Mouse (Mus musculus) urinary bladder, adult 18-20 months (tissue): Measurements from ENCODE around the gene Tril.

Experiments
- DNase-seq, 2 experiments: peaks; one replicate each; pipeline ENCODE4 v3.0.0; 2022; ENCODE audit warnings: low spot score in 2 of 2, mixed read lengths in 2 of 2

The Tril gene

GRCm38 (mm10) chr6:53820486-53820985 lies at the start of gene Tril:
Gene Tril, minus strand, starts transcription at chr6:53820830.
- DNase-seq = peak; percentile 72 to 76

DNA sequence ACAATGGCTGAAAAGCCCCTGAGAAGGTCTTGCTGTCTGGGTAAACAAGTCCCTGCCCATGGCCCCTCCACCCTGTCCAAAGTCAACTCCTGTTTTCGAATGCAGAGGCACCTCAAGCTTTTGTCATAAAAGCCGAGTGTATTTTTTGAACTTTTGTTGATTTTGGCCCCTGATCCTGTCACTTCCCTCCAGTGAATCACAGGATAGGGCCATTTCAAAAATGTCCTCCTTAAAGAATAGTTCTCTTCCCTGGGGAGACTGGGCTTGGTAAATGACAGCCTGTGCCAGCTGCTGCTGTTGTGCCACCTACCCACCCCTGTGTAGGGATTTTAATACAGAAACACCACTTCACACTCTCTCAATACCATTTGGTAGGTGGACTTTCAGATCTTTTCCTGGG lies 42.4 kb upstream of the Tril start:
- DNase-seq = no peak

GRCm38 (mm10) chr6:53859106-53859505 lies 38.5 kb upstream of the Tril start:
- DNase-seq = no peak

GRCm38 (mm10) chr6:53857822-53858221 lies 37.2 kb upstream of the Tril start:
- no peak for DNase-seq

- no peak for DNase-seq
Observed at GRCm38 (mm10) chr6:53856775-53857174, 36.1 kb upstream of the Tril start.

- no peak for DNase-seq
Observed at GRCm38 (mm10) chr6:53854971-53855856, 34.6 kb upstream of the Tril start.

DNA sequence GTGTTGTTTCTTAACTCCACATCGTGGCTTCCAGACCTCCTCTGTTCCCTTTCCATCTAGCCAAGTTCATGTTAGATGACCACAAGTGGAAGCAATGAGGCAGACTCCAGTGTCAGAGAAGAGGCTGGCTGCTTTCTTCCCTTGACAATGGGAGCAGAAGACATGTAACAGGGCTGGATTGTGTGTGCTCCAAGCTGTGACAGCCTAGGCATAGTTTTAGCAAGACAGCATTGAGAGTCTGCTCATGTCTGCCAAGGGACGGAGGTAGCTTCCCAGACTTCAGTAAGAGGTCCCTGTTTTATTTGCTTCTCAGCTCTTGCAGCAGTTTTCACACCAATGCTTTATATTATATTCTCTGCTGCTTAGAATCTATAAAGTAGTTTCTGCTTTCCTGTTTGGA lies 33.6 kb upstream of the Tril start:
- no peak for DNase-seq

- DNase-seq = no peak
Observed at GRCm38 (mm10) chr6:53853546-53853945, 32.9 kb upstream of the Tril start.

DNA sequence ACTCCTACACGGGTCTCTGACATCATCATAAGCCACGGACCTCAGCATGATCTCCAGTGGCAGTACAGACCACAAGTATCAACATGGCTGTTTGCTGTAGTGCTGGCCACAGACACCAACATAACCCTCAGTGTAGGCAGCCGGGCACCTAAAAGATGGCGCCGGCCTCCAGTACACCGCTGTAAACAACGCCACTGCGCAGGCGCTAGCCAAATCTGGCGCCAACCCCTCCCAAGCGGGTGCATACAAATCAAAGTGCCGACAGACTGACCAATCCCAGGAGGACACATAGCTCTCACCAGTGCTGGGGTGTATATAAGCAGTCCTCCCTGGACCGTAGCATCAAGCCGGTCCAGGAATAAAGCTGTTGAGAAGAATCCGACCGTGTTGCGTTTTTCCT lies 24.0 kb upstream of the Tril start:
- no peak for DNase-seq

GRCm38 (mm10) chr6:53825213-53825612 lies 4.6 kb upstream of the Tril start:
- DNase-seq = no peak

DNA sequence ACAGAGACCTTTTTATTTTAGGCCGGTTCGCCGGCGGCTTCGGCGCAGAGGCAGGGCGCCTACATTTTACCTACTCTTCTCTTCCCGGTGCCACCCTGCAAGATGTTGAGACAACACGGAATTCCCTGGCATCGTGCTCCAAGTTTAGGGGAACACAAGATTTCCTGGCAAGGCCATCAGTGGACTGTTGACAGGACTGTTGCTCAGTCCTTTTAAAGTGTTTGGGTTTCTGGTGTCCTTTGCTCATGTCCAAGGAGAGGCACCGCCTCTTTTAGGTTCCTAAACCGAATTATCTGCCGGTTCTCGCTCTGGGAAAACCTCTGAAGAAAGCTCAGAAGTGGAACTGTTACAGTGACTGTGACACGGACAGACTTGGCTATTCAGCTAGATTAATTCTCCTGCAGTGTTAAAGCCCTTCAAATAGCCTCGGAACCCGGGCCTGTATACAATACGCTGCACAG lies 441 bp upstream of the Tril start:
- peak in 1 of 2 experiments; percentile 20 for DNase-seq

GRCm38 (mm10) chr6:53819761-53820485 lies 707 bp downstream of the Tril start:
- DNase-seq = peak; percentile 34 to 55

DNA sequence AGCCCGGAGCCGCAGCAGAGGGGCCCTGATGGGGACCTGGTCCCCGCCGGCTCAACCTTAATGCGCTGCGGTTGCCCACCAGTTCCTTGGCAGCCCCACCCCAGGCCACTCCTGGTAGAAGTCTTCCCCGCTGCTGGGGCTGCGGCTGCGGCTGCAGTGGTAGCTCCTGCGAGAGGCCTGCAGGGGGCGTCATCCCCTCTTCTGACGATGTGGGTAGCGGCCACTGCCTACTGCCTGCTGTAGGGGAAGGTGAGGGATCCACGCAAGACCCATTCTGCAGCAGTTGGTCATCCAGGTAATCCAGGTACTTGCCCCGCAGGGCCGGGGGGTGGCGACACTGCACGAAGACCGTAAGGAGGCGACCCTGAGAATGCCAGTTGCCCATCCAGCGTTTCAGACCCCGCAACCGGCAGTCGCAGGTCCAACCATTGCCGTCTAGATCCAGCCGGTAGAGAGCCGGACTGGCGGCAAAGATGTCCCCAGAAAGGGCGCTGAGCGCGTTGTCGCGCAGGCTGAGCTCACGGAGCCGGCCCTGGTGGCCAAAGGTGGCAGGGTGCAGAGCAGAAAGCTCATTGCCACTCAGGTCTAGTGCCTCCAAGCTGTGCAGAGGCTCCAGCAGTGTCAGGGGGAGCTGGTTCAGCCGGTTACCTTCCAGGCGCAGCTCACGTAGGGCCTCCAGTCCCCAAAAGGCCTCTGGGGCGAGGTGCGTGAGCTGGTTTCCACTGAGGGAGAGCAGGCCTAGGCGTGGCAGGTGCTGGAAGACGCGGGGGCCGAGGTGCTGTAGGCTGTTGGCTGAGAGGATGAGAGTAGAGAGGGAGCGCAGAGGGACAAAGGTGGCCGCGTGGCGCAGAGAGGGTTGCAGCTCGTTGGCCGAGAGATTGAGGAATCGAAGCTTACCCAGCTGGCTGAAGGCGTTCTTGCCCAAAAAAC lies 1.6 kb downstream of the Tril start:
- DNase-seq = peak; percentile 45 to 71

DNA sequence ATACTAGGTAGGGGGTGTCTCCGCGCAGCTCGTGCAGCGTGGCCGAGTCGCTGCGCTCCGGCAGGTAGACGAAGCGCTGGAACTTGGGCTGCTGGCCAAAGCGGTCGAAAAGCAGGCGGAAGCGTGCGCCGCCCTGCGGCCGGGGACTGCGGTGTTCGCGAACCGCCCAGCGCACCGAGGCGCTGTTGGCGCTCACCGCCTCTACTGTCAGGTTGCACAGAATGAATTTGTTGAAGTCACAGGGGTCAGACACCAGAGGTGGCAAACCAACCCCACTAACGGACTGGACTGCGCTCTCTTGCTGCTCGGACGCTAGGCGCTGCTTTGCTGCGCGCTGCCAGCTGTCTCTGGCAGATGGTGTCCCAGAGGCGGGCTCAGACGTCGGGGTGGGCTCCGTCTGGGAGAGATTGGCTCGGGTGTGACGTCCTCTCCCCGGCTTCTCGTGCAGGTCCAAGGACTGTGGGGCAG lies 2.3 kb downstream of the Tril start:
- peak; percentile 67 to 82 for DNase-seq

- DNase-seq = peak in 1 of 2 experiments; percentile 12
Observed at GRCm38 (mm10) chr6:53817763-53818174, 2.9 kb downstream of the Tril start.

DNA sequence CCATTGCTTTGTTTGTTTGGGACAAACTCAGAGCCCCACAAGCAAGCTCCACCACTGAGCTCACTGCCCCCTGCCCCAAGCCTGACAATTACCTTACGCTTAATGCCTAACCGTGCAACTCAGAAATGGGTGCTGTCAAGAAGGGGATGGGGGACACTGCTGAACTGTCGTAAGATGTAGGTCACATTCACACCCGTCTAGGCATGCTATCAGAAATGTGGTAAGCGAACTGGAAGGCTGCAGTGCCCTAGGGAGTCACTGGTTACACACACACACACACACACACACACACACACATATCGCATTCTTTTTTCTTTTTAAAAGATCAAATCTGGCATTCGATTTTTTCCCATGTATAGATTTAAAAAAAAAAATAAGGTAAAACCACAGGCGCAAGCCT lies 4.0 kb downstream of the Tril start:
- no peak for DNase-seq

- DNase-seq = no peak
Observed at GRCm38 (mm10) chr6:53815691-53816090, 4.9 kb downstream of the Tril start.

DNA sequence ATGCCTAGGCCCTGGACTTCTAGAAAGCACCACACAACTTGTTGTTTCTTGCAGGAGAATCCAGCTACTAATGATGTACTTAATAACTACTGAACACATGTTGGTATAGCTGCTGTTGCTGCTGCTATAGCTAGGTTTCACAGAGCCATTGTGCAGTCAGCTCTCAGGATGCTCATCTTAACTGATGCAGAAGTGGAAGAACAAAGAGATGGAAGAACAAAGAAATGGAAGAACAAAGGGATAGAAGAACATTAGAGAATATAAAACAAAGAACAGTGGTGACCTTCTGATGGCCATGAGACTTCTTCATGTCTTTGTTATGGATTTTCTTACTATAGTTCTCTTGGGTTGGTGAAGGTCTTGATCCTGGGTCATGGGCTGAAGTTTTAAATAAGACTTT lies 6.4 kb downstream of the Tril start:
- DNase-seq = no peak

- DNase-seq = no peak
Observed at GRCm38 (mm10) chr6:53812242-53812641, 8.4 kb downstream of the Tril start.

DNA sequence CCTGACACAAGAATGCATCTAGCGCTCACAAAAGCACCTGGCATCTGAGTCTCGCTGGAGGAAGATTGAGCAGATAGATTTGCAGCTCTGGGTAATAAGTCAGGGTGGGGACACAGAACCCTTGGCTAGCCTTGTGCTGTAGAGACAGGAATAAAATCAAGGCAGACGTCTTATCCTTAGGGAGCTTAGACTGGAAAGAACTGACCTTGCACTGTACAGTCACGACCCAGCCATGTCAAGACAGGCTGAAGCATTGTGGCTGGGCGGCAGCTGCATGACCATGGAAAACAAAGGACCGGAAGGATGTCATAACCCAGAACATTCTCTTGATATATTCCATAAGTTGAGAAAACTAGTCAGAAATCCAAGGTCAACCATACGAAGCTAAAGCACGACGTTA lies 11.8 kb downstream of the Tril start:
- no peak for DNase-seq

GRCm38 (mm10) chr6:53807185-53807584 lies 13.4 kb downstream of the Tril start:
- no peak for DNase-seq
